Mouse (Mus musculus) olfactory bulb, adult 2 months (tissue): Measurements from ENCODE around the gene Cxcl10.

ENCODE experiments used
- CTCF ChIP-seq: fragments of 200-500 bp; IDR thresholded peaks from 2 replicates; pipeline ENCODE4 v1.5.1; 2012; ENCODE audit warnings: low read depth, mild to moderate bottlenecking, low read length, moderate library complexity; ENCODE audit not compliant: insufficient read depth
- POLR2A ChIP-seq: fragments of 200-500 bp; IDR thresholded peaks from 2 replicates; pipeline ENCODE4 v1.6.1; 2012; ENCODE audit warnings: mild to moderate bottlenecking, low read depth, low read length, moderate library complexity; ENCODE audit not compliant: insufficient read depth

GRCm38 (mm10) chr5:92374721-92375142, 26.0 kb upstream of the Cxcl10 start:
- TF ChIP-seq POLR2A (no peak), CTCF (no peak)
